Mouse (Mus musculus) heart, embryonic 14.5 days (tissue): ENCODE results near the gene Mpc1. TPM values are rescaled to one million over a fixed set of nuclear protein-coding genes. Genes with fewer than 3 reads are reported as not detected.

Experiments
- ATAC-seq: fragments of 200-750 bp; cut with Nextera tagmentation; 2 replicates; pipeline ENCODE4 v1.8.0; 2017; ENCODE audit warnings: low read depth, moderate TSS enrichment; ENCODE audit not compliant: insufficient number of reproducible peaks, insufficient read depth, low FRiP score
- H3K27ac ChIP-seq, 2 experiments: fragments of 200-500 bp in 1 of 2; fragments of 300-500 bp in 1 of 2; sonication (generic) in 1 of 2; replicated peaks in 1 of 2; 2 replicates each; pipeline ENCODE4 v1.5.1; 2012 to 2014; ENCODE audit warnings: low read depth in 2 of 2, low read length in 2 of 2, control low read depth in 1 of 2, mild to moderate bottlenecking in 1 of 2, mixed read lengths in 1 of 2; ENCODE audit not compliant: control insufficient read depth in 1 of 2, insufficient read depth in 1 of 2
- H3K27me3 ChIP-seq: fragments of 300-500 bp; sonication (generic); 2 replicates; pipeline ENCODE4 v1.6.1; 2014; ENCODE audit warnings: mild to moderate bottlenecking, low read length, control low read depth; ENCODE audit not compliant: control insufficient read depth, insufficient read depth
- H3K36me3 ChIP-seq: fragments of 300-500 bp; sonication (generic); 2 replicates; pipeline ENCODE4 v1.6.1; 2014; ENCODE audit warnings: mild to moderate bottlenecking, control low read depth, low read length, mixed read lengths; ENCODE audit not compliant: control insufficient read depth, insufficient read depth
- H3K4me1 ChIP-seq, 2 experiments: fragments of 200-500 bp in 1 of 2; fragments of 300-500 bp in 1 of 2; sonication (generic) in 1 of 2; 2 replicates each; pipeline ENCODE4 v1.6.1; 2012 to 2014; ENCODE audit warnings: low read length in 2 of 2, control low read depth in 1 of 2, mixed read lengths in 1 of 2; ENCODE audit not compliant: control insufficient read depth in 2 of 2, insufficient read depth in 2 of 2
- H3K4me2 ChIP-seq: fragments of 300-500 bp; sonication (generic); 2 replicates; pipeline ENCODE4 v1.6.1; 2014; ENCODE audit warnings: mild to moderate bottlenecking, low read length
- H3K4me3 ChIP-seq, 2 experiments: fragments of 200-500 bp in 1 of 2; fragments of 300-500 bp in 1 of 2; sonication (generic) in 1 of 2; 2 replicates each; pipeline ENCODE4 v1.5.1; 2012 to 2014; ENCODE audit warnings: low read length in 2 of 2, mild to moderate bottlenecking in 2 of 2, control low read depth in 1 of 2, low read depth in 1 of 2, moderate library complexity in 1 of 2; ENCODE audit not compliant: control insufficient read depth in 1 of 2, insufficient read depth in 1 of 2
- H3K9ac ChIP-seq: fragments of 300-500 bp; sonication (generic); 2 replicates; pipeline ENCODE4 v1.6.1; 2014; ENCODE audit warnings: mild to moderate bottlenecking, low read length
- H3K9me3 ChIP-seq: fragments of 300-500 bp; sonication (generic); 2 replicates; pipeline ENCODE4 v1.6.1; 2016; ENCODE audit warnings: low read length, control low read depth; ENCODE audit not compliant: control insufficient read depth
- WGBS: fragments of 180-500 bp; shearing (Covaris S2); extraction: QIAGEN DNeasy Blood & Tissue Kit; methylation state at CpG from one replicate; pipeline ENCODE4 v1.1.7; 2014; 5-methylcytosine and 5-hydroxymethylcytosine counted together
- polyA plus RNA-seq: library from polyadenylated mRNA; unstranded; fragments of >200 nt; fragmentation: Nextera tagmentation; extraction: Ambion mirVana; gene quantifications from 2 replicates; pipeline ENCODE4 v1.2.1, GENCODE M21; 2014

Mpc1 gene
- 279 and 284 TPM in 2 replicates for polyA plus RNA-seq

- Histone ChIP-seq H3K4me1 (peaks cover 9 to 13% of the 10 kb centered on the region in 2 experiments), H3K4me3 (peak within 1 kb of the TSS; percentile 86 to 87), H3K4me2 (peak within 1 kb of the TSS; percentile 97), H3K36me3 (0 out of 2 replicates have a peak, but pooled peaks cover 2% of the 10 kb centered on the region), H3K9ac (peak within 1 kb of the TSS; percentile 91), H3K27me3 (no peaks in the 10 kb centered on the region), H3K9me3 (no peaks in the 10 kb centered on the region), H3K27ac (peak within 1 kb of the TSS; percentile 97 to 100)
- peak; percentile 82 for ATAC-seq
- under 1% methylated on average over 33 of the region's 35 CpGs for WGBS
These were observed at the start of gene Mpc1 for GRCm38 (mm10) chr17:8282821-8283525. Mpc1 (plus strand) TSS chr17:8282904.

GRCm38 (mm10) chr17:8233618-8234214, 49.0 kb upstream of the Mpc1 start:
- no peaks in the 10 kb centered on the region for H3K9me3 ChIP-seq
- ATAC-seq: no peak
- no peak overlapping the region for H3K4me3 ChIP-seq
- no peak overlapping the region for H3K27ac ChIP-seq
- no peak overlapping the region for H3K9ac ChIP-seq
- H3K27me3 ChIP-seq: no peaks in the 10 kb centered on the region; the same call in 1 of the 2 replicates
- H3K4me1 ChIP-seq: no peaks in the 10 kb centered on the region; a peak in 1 of 4 replicates
- no peaks in the 10 kb centered on the region for H3K36me3 ChIP-seq
- H3K4me2 ChIP-seq: no peak overlapping the region
- WGBS: 70% methylated on average over 15 of the region's 15 CpGs

DNA sequence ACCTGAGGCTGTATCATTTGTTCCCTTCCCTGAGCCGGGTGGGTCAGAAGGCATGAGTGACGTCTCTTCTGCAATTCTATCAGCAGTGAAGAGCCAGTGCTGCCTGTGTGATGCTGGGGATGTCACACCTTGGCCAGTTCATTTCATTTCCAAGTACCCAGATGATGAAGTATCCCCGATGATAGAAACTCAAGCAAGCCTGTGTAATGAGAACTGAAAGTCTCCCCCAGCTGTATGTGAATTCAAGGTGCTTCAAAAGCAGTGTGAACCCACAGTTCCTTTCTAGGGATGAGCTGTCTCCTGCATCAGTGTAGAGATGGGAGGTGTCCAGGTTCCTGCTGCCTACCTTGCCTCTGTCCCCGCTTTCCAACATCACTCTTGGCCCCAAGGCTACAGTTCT, 48.2 kb upstream of the Mpc1 start:
- ATAC-seq: no peak
- no peak overlapping the region for H3K27ac ChIP-seq
- no peak overlapping the region for H3K9ac ChIP-seq
- no peak overlapping the region for H3K4me2 ChIP-seq
- WGBS: 74% methylated on average over 4 of the region's 4 CpGs
- H3K9me3 ChIP-seq: no peaks in the 10 kb centered on the region
- no peaks in the 10 kb centered on the region for H3K36me3 ChIP-seq
- H3K27me3 ChIP-seq: no peaks in the 10 kb centered on the region; the same call in 1 of the 2 replicates
- no peak overlapping the region for H3K4me3 ChIP-seq
- no peaks in the 10 kb centered on the region for H3K4me1 ChIP-seq

DNA sequence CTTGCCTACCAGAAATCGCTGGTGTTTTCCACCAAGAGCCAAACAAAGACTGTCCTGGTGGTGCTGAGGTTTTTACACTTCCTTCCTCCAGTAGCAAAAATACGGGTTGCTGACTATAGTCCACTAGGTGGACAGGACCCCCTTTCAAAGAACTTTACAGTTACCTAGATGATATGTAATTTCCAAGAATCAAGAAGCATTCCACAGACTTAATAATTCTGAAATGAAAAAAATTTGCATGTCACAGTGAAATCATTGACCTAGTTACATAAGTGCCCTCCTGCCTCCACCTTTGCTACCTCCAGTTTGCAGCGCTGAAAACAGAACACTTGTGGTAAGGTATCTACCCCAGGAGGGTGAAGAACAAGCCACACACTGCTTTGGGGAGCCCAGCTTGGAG, 47.0 kb upstream of the Mpc1 start, which contains the start of gene Ccr6:
Gene Ccr6 (plus strand): TSS at position 301 of the 400 bp plus-strand sequence.
- no peaks in the 10 kb centered on the region; the same call in 1 of the 2 replicates for H3K27me3 ChIP-seq
- H3K27ac ChIP-seq: no peak within 1 kb of the TSS
- no peak within 1 kb of the TSS for H3K4me2 ChIP-seq
- no peak within 1 kb of the TSS for H3K9ac ChIP-seq
- no peak within 1 kb of the TSS for H3K4me3 ChIP-seq
- no peaks in the 10 kb centered on the region for H3K4me1 ChIP-seq
- 71% methylated on average over 3 of the region's 3 CpGs for WGBS
- ATAC-seq: no peak
- no peaks in the 10 kb centered on the region for H3K36me3 ChIP-seq
- no peaks in the 10 kb centered on the region for H3K9me3 ChIP-seq

DNA sequence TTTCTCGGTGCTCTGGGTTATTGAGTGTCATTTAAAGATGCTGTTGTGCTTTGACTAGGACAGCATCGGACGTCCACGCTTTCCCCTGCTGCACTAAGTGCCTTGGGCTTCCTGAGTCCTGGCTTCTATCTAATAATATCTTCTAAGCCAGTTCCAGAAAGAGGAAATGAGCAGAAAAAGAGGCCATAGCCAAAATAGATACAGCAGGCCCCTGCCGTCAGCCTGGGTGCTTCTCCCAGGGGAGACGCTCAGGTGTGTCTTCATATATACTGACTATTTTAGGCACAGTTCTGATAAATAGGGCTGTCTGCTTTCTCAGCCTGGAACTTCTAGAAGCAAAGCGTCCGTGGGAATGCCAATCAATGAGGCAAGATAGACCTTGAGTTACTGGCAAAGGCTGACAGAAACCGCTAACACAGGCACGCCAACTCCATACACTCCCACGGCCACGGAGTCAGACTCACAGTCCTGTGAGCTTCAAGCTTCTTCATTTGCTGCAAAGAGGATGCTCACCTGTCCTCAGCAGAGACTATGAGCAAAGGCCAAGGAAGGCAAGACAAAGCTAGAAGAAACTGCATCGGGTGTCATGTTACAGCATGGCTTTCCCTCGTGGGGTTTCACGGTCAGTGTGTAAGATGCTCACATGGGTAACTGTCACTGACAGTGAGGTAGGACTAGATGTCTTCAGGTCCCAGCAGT, 44.5 kb upstream of the Mpc1 start:
- ATAC-seq: no peak
- Histone ChIP-seq H3K9me3 (no peaks in the 10 kb centered on the region), H3K4me1 (no peaks in the 10 kb centered on the region), H3K9ac (no peak overlapping the region), H3K4me3 (no peak overlapping the region), H3K36me3 (no peaks in the 10 kb centered on the region), H3K27me3 (no peaks in the 10 kb centered on the region; the same call in 1 of the 2 replicates), H3K4me2 (no peak overlapping the region), H3K27ac (no peak overlapping the region)
- WGBS: 66% methylated on average over 15 of the region's 15 CpGs

DNA sequence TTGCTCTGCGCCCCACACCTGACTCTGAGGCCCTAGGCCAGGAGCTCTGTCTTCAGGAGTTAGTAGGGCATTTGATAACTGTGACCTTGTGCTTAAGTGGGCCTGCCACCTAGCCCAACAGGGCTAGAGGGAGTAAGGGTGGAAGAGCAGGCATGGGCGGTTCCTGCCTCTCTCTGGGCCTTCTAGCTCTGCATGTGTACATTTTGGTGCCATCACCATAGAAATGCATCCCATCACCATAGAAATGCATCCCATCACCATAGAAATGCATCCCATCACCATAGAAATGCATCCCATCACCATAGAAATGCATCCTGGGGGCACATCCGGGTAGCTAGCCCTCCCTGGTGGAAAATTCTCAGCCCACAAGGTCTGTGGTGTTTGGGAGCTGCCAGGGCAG, 43.1 kb upstream of the Mpc1 start:
- Histone ChIP-seq H3K4me1 (no peaks in the 10 kb centered on the region), H3K9ac (no peak overlapping the region), H3K4me3 (no peak overlapping the region), H3K36me3 (no peaks in the 10 kb centered on the region), H3K27ac (no peak overlapping the region), H3K4me2 (no peak overlapping the region), H3K27me3 (no peaks in the 10 kb centered on the region; the same call in 1 of the 2 replicates), H3K9me3 (no peaks in the 10 kb centered on the region)
- ATAC-seq: no peak
- WGBS: 73% methylated on average over 3 of the region's 3 CpGs

GRCm38 (mm10) chr17:8240517-8240916, 42.2 kb upstream of the Mpc1 start:
- Histone ChIP-seq H3K27me3 (no peaks in the 10 kb centered on the region; the same call in 1 of the 2 replicates), H3K9ac (no peak overlapping the region), H3K4me2 (no peak overlapping the region), H3K9me3 (no peaks in the 10 kb centered on the region), H3K36me3 (no peaks in the 10 kb centered on the region), H3K4me1 (no peaks in the 10 kb centered on the region), H3K4me3 (no peak overlapping the region), H3K27ac (no peak overlapping the region)
- ATAC-seq: no peak
- 62% methylated on average over 4 of the region's 4 CpGs for WGBS
